Mouse (Mus musculus): ENCODE results near the gene Cnih4.

The Cnih4 gene

GRCm38 (mm10) chr1:181211403-181211919 lies 67.0 kb downstream of the Cnih4 start:
- DNase-seq (ENCODE audit: low read depth, low spot score): no peak

- DNase-seq (ENCODE audit: low read depth, low spot score): peak; percentile 79
Measured at GRCm38 (mm10) chr1:181211920-181212633, 67.6 kb downstream of the Cnih4 start, which contains the start of gene Wdr26. Wdr26 (minus strand) TSS chr1:181212001.

GRCm38 (mm10) chr1:181214296-181215035 lies 70.0 kb downstream of the Cnih4 start:
- no peak for DNase-seq (ENCODE audit: low read depth, low spot score)

GRCm38 (mm10) chr1:181216315-181216714 lies 71.8 kb downstream of the Cnih4 start:
- DNase-seq (ENCODE audit: low read depth, low spot score): no peak
